Mouse (Mus musculus): ENCODE measurements around the gene Cmss1. TPM values are rescaled to one million over a fixed set of nuclear protein-coding genes. Genes with fewer than 3 reads are reported as not detected.

The Cmss1 gene
- polyA plus RNA-seq, 1 experiment from 2014 or later = 50.4 TPM

GRCm38 (mm10) chr16:57471071-57471470 is 135.6 kb downstream of the Cmss1 start:
- H3K9ac ChIP-seq (ENCODE audit: low read depth, low read length) = no peak overlapping the region
- TF ChIP-seq CTCF (IDR thresholded peaks at IDR 0.05; ENCODE audit: low read depth) = no peak
- no peak overlapping the region for H3K4me2 ChIP-seq (ENCODE audit: low read length)
- H3K9me3 ChIP-seq (replicated peaks; ENCODE audit: low read length) = no peaks in the 10 kb centered on the region
- no peak overlapping the region for H3K4me3 ChIP-seq (replicated peaks; ENCODE audit: low read depth, low read length)
- no peak for DNase-seq (ENCODE audit: low spot score)
- no peak for ATAC-seq (replicated peaks; ENCODE audit: low FRiP score, low read depth)
- 0 out of 2 replicates have a peak, but pooled peaks cover 5% of the 10 kb centered on the region for H3K4me1 ChIP-seq (replicated peaks; ENCODE audit: insufficient read depth, low read length)
- H3K27me3 ChIP-seq (ENCODE audit: insufficient read depth, low read length) = no peaks in the 10 kb centered on the region
- no peaks in the 10 kb centered on the region for H3K36me3 ChIP-seq (ENCODE audit: insufficient read depth, low read length)
- H3K27ac ChIP-seq = no peak overlapping the region

GRCm38 (mm10) chr16:57470286-57470830 is 136.3 kb downstream of the Cmss1 start:
- WGBS = 88% methylated on average over 12 of the region's 12 CpGs
- no peak overlapping the region for H3K9ac ChIP-seq (ENCODE audit: low read depth, low read length)
- DNase-seq (ENCODE audit: low spot score) = no peak
- H3K36me3 ChIP-seq (ENCODE audit: insufficient read depth, low read length) = no peaks in the 10 kb centered on the region
- TF ChIP-seq CTCF (IDR thresholded peaks at IDR 0.05; ENCODE audit: low read depth) = no peak
- H3K9me3 ChIP-seq (replicated peaks; ENCODE audit: low read length) = no peaks in the 10 kb centered on the region
- no peak overlapping the region for H3K4me2 ChIP-seq (ENCODE audit: low read length)
- no peak for ATAC-seq (replicated peaks; ENCODE audit: low FRiP score, low read depth)
- H3K27ac ChIP-seq = no peak overlapping the region
- H3K4me3 ChIP-seq (replicated peaks; ENCODE audit: low read depth, low read length) = no peak overlapping the region
- 0 out of 2 replicates have a peak, but pooled peaks cover 5% of the 10 kb centered on the region for H3K4me1 ChIP-seq (replicated peaks; ENCODE audit: insufficient read depth, low read length)
- no peaks in the 10 kb centered on the region for H3K27me3 ChIP-seq (ENCODE audit: insufficient read depth, low read length)

GRCm38 (mm10) chr16:57469869-57470268 is 136.8 kb downstream of the Cmss1 start:
- ATAC-seq (replicated peaks; ENCODE audit: low FRiP score, low read depth) (no peak), DNase-seq (ENCODE audit: low spot score) (no peak)
- H3K9ac ChIP-seq (ENCODE audit: low read depth, low read length) = no peak overlapping the region
- H3K36me3 ChIP-seq (ENCODE audit: insufficient read depth, low read length) = no peaks in the 10 kb centered on the region
- no peak overlapping the region for H3K4me3 ChIP-seq (replicated peaks; ENCODE audit: low read depth, low read length)
- no peak overlapping the region for H3K4me2 ChIP-seq (ENCODE audit: low read length)
- no peak overlapping the region for H3K27ac ChIP-seq
- no peaks in the 10 kb centered on the region for H3K27me3 ChIP-seq (ENCODE audit: insufficient read depth, low read length)
- H3K9me3 ChIP-seq (replicated peaks; ENCODE audit: low read length) = no peaks in the 10 kb centered on the region
- no peak for TF ChIP-seq CTCF (IDR thresholded peaks at IDR 0.05; ENCODE audit: low read depth)
- 86% methylated on average over 2 of the region's 2 CpGs for WGBS
- H3K4me1 ChIP-seq (replicated peaks; ENCODE audit: insufficient read depth, low read length) = 0 out of 2 replicates have a peak, but pooled peaks cover 5% of the 10 kb centered on the region

- ATAC-seq (replicated peaks; ENCODE audit: low FRiP score, low read depth) (no peak), DNase-seq (ENCODE audit: low spot score) (no peak)
- Histone ChIP-seq H3K27me3 (ENCODE audit: insufficient read depth, low read length) (no peaks in the 10 kb centered on the region), H3K9ac (ENCODE audit: low read depth, low read length) (no peak overlapping the region), H3K4me2 (ENCODE audit: low read length) (no peak overlapping the region), H3K4me3 (replicated peaks; ENCODE audit: low read depth, low read length) (no peak overlapping the region), H3K4me1 (replicated peaks; ENCODE audit: insufficient read depth, low read length) (0 out of 2 replicates have a peak, but pooled peaks cover 5% of the 10 kb centered on the region), H3K36me3 (ENCODE audit: insufficient read depth, low read length) (no peaks in the 10 kb centered on the region), H3K27ac (no peak overlapping the region), H3K9me3 (replicated peaks; ENCODE audit: low read length) (no peaks in the 10 kb centered on the region)
- WGBS = 46% methylated on average over 4 of the region's 4 CpGs
- TF ChIP-seq CTCF (IDR thresholded peaks at IDR 0.05; ENCODE audit: low read depth) = no peak
Observed at GRCm38 (mm10) chr16:57469301-57469700, 137.4 kb downstream of the Cmss1 start.

- H3K9me3 ChIP-seq (replicated peaks; ENCODE audit: low read length) = no peaks in the 10 kb centered on the region
- ATAC-seq (replicated peaks; ENCODE audit: low FRiP score, low read depth) = no peak
- no peak overlapping the region for H3K27ac ChIP-seq
- no peaks in the 10 kb centered on the region for H3K27me3 ChIP-seq (ENCODE audit: insufficient read depth, low read length)
- WGBS = 88% methylated on average over 9 of the region's 9 CpGs
- H3K4me2 ChIP-seq (ENCODE audit: low read length) = no peak overlapping the region
- H3K4me1 ChIP-seq (replicated peaks; ENCODE audit: insufficient read depth, low read length) = no peaks in the 10 kb centered on the region
- H3K9ac ChIP-seq (ENCODE audit: low read depth, low read length) = no peak overlapping the region
- no peak overlapping the region for H3K4me3 ChIP-seq (replicated peaks; ENCODE audit: low read depth, low read length)
- no peak for TF ChIP-seq CTCF (IDR thresholded peaks at IDR 0.05; ENCODE audit: low read depth)
- DNase-seq (ENCODE audit: low spot score) = no peak
- H3K36me3 ChIP-seq (ENCODE audit: insufficient read depth, low read length) = no peaks in the 10 kb centered on the region
Observed at GRCm38 (mm10) chr16:57465386-57465913, 141.2 kb downstream of the Cmss1 start.

- ATAC-seq (replicated peaks; ENCODE audit: low FRiP score, low read depth) = no peak
- H3K4me2 ChIP-seq (ENCODE audit: low read length) = no peak overlapping the region
- 40% methylated on average over 2 of the region's 2 CpGs for WGBS
Observed at GRCm38 (mm10) chr16:57456003-57456402, 150.7 kb downstream of the Cmss1 start.

GRCm38 (mm10) chr16:57455573-57455972 is 151.1 kb downstream of the Cmss1 start:
- no peaks in the 10 kb centered on the region for H3K36me3 ChIP-seq (ENCODE audit: insufficient read depth, low read length)
- no peaks in the 10 kb centered on the region for H3K4me1 ChIP-seq (replicated peaks; ENCODE audit: insufficient read depth, low read length)
- no peak overlapping the region for H3K4me2 ChIP-seq (ENCODE audit: low read length)
- DNase-seq (ENCODE audit: low spot score) = no peak
- no peak for TF ChIP-seq CTCF (IDR thresholded peaks at IDR 0.05; ENCODE audit: low read depth)
- no peaks in the 10 kb centered on the region for H3K27me3 ChIP-seq (ENCODE audit: insufficient read depth, low read length)
- ATAC-seq (replicated peaks; ENCODE audit: low FRiP score, low read depth) = no peak
- no peak overlapping the region for H3K27ac ChIP-seq
- no peak overlapping the region for H3K4me3 ChIP-seq (replicated peaks; ENCODE audit: low read depth, low read length)
- 69% methylated on average over 3 of the region's 3 CpGs for WGBS
- no peak overlapping the region for H3K9ac ChIP-seq (ENCODE audit: low read depth, low read length)
- no peaks in the 10 kb centered on the region for H3K9me3 ChIP-seq (replicated peaks; ENCODE audit: low read length)

More at GRCm38 (mm10) chr16:57456003-57456402, 150.7 kb downstream of the Cmss1 start:
- DNase-seq (ENCODE audit: low spot score) = no peak
- Histone ChIP-seq H3K36me3 (ENCODE audit: insufficient read depth, low read length) (no peaks in the 10 kb centered on the region), H3K9me3 (replicated peaks; ENCODE audit: low read length) (no peaks in the 10 kb centered on the region), H3K27ac (no peak overlapping the region), H3K27me3 (ENCODE audit: insufficient read depth, low read length) (no peaks in the 10 kb centered on the region), H3K9ac (ENCODE audit: low read depth, low read length) (no peak overlapping the region), H3K4me1 (replicated peaks; ENCODE audit: insufficient read depth, low read length) (no peaks in the 10 kb centered on the region), H3K4me3 (replicated peaks; ENCODE audit: low read depth, low read length) (no peak overlapping the region)
- no peak for TF ChIP-seq CTCF (IDR thresholded peaks at IDR 0.05; ENCODE audit: low read depth)

All from kidney, postnatal 0 days (tissue).